Mouse (Mus musculus): ENCODE results near the gene 2010111I01Rik. TPM values are rescaled to one million over a fixed set of nuclear protein-coding genes. Genes with fewer than 3 reads are reported as not detected.
A peak's percentile ranks its signal among the peaks of the same experiment; 100 is the strongest.

The 2010111I01Rik gene
- polyA plus RNA-seq, 1 experiment from 2014 or later, result 129 TPM

DNA sequence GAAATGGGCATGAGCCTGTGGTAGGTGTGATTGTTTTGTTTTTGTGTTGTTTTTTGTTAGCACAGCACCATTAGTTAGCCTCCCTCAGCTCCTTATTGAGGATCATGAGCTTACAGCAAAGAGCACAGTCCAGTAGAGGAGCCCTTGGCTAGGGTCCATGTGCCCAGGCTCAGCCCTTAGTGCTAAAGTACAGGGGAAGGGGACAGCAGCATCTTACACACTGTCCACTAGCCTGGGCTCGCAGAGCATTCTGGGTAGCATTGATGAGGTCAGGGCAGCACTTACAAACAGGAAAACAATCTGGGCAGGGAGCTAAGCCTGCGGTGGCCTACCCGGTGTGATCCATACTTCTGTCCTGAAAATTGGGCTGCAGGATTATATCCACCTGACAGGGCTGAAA lies 270.9 kb downstream of the 2010111I01Rik start:
- no peak overlapping the region for H3K4me3 ChIP-seq
- H3K27ac ChIP-seq, result peak overlapping the region; percentile 78; the same call in 1 of the 2 replicates
- peaks cover 36% of the 10 kb centered on the region for H3K4me1 ChIP-seq
- no peak overlapping the region for H3K9ac ChIP-seq
- H3K4me2 ChIP-seq, result no peak overlapping the region
- WGBS, result 78% methylated on average over 3 of the region's 3 CpGs
- H3K36me3 ChIP-seq, result no peaks in the 10 kb centered on the region
- H3K9me3 ChIP-seq, result no peaks in the 10 kb centered on the region
- ATAC-seq (ENCODE audit: borderline replicate concordance, extremely low read depth, low FRiP score, low TSS enrichment), result no peak
- no peaks in the 10 kb centered on the region for H3K27me3 ChIP-seq

DNA sequence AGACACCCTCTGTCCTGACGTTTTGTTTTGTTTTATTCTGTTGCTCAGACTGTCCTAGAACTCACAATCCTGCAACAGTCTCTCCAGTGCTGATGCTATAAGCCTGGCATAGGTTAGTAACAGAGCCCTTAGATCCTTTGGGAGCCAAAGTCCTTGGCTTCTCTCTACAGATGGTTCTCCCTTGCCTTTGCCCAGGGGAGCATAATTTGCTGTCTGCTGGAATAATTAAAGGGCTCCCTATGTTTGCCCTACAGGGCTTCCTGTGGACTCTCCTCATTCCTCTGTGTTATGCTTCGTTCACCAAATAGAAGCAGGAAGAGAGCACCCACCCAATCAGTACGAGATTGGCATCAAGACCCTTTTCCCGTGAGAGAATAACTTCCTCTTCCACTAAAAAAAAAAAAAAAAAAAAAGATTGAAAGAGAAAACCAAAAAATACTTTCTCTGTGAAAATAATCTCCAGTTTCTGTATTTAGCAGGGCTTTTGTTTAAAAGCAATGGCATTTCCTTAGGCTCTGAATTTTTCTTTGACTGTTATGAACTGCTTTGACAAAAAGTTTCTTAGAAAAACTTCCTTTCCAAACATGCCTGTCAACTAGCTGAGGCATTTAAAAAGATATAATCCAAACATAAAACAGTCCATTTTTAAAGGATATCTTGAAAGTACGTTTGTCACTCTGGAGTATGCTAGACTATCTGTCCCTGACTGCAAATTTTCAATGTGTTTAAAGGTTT lies 271.6 kb downstream of the 2010111I01Rik start:
- H3K36me3 ChIP-seq, result no peaks in the 10 kb centered on the region
- 0 out of 2 replicates have a peak overlapping the region, but pooled peaks have one; percentile 6 for H3K4me2 ChIP-seq
- peaks cover 38% of the 10 kb centered on the region for H3K4me1 ChIP-seq
- no peaks in the 10 kb centered on the region for H3K27me3 ChIP-seq
- H3K27ac ChIP-seq, result peak overlapping the region; percentile 78
- no peak overlapping the region for H3K4me3 ChIP-seq
- 21% methylated on average over 5 of the region's 5 CpGs for WGBS
- no peak overlapping the region for H3K9ac ChIP-seq
- H3K9me3 ChIP-seq, result no peaks in the 10 kb centered on the region
- ATAC-seq (ENCODE audit: borderline replicate concordance, extremely low read depth, low FRiP score, low TSS enrichment), result no peak

DNA sequence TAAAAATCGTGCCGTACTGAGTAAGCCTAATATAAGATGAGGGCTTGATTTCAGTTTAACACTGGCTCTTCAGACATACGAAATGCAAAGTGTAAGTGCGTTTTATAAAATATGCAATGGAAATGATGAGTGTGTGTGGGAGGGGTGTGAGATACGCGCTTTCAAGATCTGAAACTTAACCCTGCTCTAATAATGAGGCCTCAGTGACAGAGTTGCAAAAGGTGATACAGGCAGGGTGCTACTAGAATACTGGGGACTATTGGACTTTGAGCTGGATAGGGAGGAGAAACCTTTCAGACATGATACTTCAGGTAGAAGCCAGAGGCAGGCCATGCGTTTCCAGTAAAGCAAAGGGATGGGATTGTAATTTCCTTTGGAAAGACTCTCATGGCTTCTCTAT lies 273.4 kb downstream of the 2010111I01Rik start:
- no peak overlapping the region for H3K27ac ChIP-seq
- ATAC-seq (ENCODE audit: borderline replicate concordance, extremely low read depth, low FRiP score, low TSS enrichment), result no peak
- WGBS, result 80% methylated on average over 7 of the region's 7 CpGs

DNA sequence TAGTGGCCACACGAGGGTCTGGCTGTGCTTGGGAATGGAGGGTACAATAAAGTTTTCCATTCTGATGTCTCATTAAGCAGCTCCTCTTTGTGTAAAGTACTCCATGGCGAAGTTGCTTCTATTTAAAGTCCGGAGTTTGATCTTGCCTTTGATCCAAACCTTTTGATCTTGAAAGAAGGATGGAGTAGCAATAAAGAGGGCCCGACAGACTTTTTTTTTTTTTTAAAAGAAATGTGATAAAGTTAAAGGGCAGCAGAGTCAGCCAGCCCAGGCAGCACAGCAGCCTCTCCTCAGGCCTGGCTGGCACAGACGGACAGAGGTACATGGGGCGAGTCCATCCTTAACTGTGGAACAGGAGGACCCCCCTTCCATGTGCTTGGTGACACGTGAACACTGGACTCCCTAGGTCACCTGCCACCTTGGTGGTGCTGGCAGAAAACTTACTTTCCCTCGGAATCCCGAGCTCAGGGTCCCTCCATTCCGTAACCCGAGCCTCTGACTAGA lies 274.7 kb downstream of the 2010111I01Rik start:
- no peaks in the 10 kb centered on the region for H3K9me3 ChIP-seq
- H3K27me3 ChIP-seq, result no peaks in the 10 kb centered on the region
- H3K4me3 ChIP-seq, result peak overlapping the region; percentile 63
- peak overlapping the region; percentile 60 for H3K4me2 ChIP-seq
- peak; percentile 63 for ATAC-seq (ENCODE audit: borderline replicate concordance, extremely low read depth, low FRiP score, low TSS enrichment)
- 4% methylated on average over 11 of the region's 11 CpGs for WGBS
- peak overlapping the region; percentile 92 for H3K27ac ChIP-seq
- H3K36me3 ChIP-seq, result no peaks in the 10 kb centered on the region
- H3K9ac ChIP-seq, result peak overlapping the region; percentile 78
- peaks cover 58% of the 10 kb centered on the region for H3K4me1 ChIP-seq

More for the DNA sequence above, 273.4 kb downstream of the 2010111I01Rik start:
- Histone ChIP-seq H3K4me2 (no peak overlapping the region), H3K27me3 (no peaks in the 10 kb centered on the region), H3K4me3 (no peak overlapping the region), H3K9me3 (no peaks in the 10 kb centered on the region), H3K9ac (no peak overlapping the region), H3K36me3 (no peaks in the 10 kb centered on the region), H3K4me1 (peaks cover 48% of the 10 kb centered on the region)

DNA sequence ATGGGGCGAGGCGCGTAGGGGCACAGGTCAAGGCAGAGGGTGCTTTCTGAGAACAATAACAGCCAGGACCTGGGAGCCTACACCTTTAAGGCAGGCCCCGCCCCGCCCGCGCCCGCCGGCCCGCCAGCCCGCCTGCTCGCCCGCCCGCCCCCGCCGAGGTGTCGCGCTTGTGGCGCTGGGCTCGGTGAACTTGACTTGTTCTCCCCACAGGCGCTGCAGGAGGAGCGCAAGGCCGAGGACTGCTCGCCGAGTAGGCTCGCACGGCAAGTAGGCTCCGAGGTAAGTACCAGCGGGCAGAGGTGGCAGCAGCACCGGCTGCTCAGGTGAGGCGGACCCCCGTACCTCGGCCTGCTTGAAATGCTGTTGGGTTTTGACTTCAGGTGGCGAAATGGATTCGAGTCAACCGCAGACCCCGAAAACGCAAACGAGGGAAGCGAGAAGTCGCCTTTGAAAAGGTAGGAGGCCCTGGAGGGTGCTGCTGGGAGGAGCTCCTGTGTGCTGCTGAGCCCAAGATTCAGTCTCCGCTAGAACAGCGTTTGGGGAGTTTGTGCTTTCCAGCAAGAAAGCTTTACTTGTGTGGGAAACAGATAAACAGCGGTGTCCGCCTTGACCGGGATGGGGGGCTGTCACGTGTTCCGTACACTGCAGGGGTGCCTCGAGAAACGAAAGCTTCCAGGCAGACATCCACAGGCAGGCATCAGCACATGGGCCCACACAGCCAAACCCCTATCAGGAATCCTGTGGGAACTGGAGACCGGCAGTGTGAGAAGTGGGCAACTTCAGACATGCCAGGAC lies 275.4 kb downstream of the 2010111I01Rik start:
- WGBS, result under 1% methylated on average over 51 of the region's 51 CpGs
- ATAC-seq (ENCODE audit: borderline replicate concordance, extremely low read depth, low FRiP score, low TSS enrichment), result peak; percentile 80
- Histone ChIP-seq H3K27me3 (no peaks in the 10 kb centered on the region), H3K4me1 (peaks cover 64% of the 10 kb centered on the region), H3K4me2 (peak overlapping the region; percentile 60), H3K36me3 (no peaks in the 10 kb centered on the region), H3K9me3 (no peaks in the 10 kb centered on the region), H3K4me3 (peak overlapping the region; percentile 63), H3K9ac (peak overlapping the region; percentile 78), H3K27ac (peak overlapping the region; percentile 92)

DNA sequence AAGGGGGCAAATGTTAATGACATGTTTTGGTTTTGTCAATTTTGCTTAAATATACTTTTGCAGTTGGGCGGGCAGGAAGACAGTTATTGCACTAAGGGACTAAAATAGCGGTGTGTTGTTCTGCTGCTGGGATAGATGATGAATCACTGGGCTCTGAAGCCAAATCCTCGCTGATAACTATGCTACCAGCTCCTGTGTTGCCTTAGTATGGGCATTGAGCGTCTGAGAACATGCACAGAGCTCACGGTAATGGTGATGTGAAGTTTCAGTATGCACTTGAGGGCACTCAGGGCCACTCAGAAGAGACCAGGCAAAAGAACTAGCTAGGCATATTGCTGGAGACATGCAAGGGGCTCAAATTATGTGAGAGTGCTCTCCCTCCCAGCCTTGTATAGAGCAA lies 276.1 kb downstream of the 2010111I01Rik start:
- Histone ChIP-seq H3K27me3 (no peaks in the 10 kb centered on the region), H3K4me2 (peak overlapping the region; percentile 60), H3K9me3 (no peaks in the 10 kb centered on the region), H3K4me3 (peak overlapping the region; percentile 63), H3K27ac (peak overlapping the region; percentile 92), H3K9ac (peak overlapping the region; percentile 78), H3K4me1 (peaks cover 66% of the 10 kb centered on the region), H3K36me3 (0 out of 2 replicates have a peak, but pooled peaks cover 7% of the 10 kb centered on the region)
- ATAC-seq (ENCODE audit: borderline replicate concordance, extremely low read depth, low FRiP score, low TSS enrichment), result 0 out of 2 replicates have a peak, but pooled peaks have one; percentile 6
- 2% methylated on average over 5 of the region's 5 CpGs for WGBS

DNA sequence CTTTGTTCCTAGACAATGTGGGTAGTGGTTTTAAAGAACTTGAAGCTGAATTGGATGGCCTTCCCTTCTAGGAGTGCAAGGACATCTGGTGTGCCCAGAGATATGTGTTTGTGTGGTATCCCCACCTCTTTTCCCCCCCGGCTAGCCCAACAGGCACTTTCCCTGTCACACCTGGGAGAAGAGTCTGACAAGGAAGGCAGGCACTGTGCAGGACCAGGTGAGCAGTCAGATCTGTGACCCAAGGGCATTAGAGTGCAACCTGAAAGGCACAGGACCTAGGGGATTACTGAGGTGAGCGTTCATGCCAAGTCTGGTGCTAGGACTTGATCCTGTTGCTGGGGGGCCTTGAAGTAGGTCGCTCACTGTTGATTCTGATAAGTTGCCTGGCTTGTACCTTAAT lies 277.0 kb downstream of the 2010111I01Rik start:
- 0 out of 2 replicates have a peak, but pooled peaks cover 7% of the 10 kb centered on the region for H3K36me3 ChIP-seq
- peak overlapping the region; percentile 92 for H3K27ac ChIP-seq
- 40% methylated on average over 3 of the region's 3 CpGs for WGBS
- peak overlapping the region; percentile 78 for H3K9ac ChIP-seq
- peaks cover 69% of the 10 kb centered on the region for H3K4me1 ChIP-seq
- H3K4me3 ChIP-seq, result peak overlapping the region; percentile 63
- no peak for ATAC-seq (ENCODE audit: borderline replicate concordance, extremely low read depth, low FRiP score, low TSS enrichment)
- H3K4me2 ChIP-seq, result peak overlapping the region; percentile 60
- no peaks in the 10 kb centered on the region for H3K9me3 ChIP-seq
- no peaks in the 10 kb centered on the region for H3K27me3 ChIP-seq

DNA sequence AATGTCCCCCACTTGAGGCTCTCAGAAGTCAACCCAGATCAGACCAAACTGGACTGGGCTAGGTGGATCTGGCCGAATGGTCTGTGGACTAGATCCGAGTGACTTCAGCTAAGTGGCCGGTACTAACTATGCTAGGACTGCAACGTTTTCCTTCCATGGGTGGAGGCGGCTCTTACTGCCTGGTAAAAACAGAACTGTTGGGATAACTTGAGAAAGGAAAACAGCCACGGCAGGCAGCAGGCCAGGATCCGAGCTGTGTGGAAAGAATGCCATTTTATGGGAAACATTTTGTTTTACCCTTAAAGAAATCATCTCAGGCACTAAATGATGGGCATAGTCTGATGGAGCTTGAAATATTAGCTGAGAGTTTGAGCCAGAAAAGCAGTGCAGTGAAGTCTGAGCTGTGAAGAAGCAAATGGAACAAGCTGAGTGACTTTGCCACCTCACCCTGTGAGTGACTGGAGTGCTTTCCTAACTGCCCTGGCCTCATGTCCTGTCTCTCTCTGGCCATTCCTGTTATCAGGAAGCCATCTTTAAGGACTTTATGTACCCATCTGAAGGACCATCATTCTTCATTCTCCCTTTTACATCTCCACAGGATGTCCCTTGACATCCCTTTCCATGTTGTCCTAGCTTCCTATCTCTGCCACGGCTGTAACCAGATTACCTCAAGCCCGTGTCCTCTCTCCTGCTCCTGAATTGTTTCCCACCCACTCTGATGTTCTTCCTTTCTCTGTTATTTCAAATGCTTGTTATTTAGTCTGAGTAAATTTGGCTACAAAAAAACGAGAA lies 277.9 kb downstream of the 2010111I01Rik start:
- H3K4me1 ChIP-seq, result peaks cover 78% of the 10 kb centered on the region
- peak overlapping the region; percentile 60 for H3K4me2 ChIP-seq
- peak overlapping the region; percentile 63 for H3K4me3 ChIP-seq
- peak overlapping the region; percentile 78 for H3K9ac ChIP-seq
- ATAC-seq (ENCODE audit: borderline replicate concordance, extremely low read depth, low FRiP score, low TSS enrichment), result no peak
- H3K27me3 ChIP-seq, result no peaks in the 10 kb centered on the region
- no peaks in the 10 kb centered on the region for H3K9me3 ChIP-seq
- 0 out of 2 replicates have a peak, but pooled peaks cover 7% of the 10 kb centered on the region for H3K36me3 ChIP-seq
- peak overlapping the region; percentile 92 for H3K27ac ChIP-seq
- 23% methylated on average over 10 of the region's 10 CpGs for WGBS

DNA sequence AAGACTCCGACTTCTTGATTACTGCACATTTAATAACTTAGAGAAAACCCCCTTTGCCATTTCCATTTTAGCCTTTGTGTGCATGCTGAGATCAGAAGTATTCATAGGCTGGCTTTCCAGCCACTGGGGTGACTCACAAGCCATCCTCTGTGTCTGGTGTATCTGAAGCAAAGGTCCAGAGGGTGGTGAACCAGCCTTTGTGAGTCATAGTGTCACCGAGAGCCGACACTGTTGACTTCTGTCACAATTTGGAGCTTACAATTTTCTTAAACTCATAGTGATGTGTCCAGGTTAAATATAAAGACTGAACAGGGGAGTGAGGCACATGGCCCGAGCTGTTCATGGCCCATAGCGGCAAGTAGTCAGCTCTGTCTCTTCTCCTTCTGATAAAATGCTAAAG lies 278.9 kb downstream of the 2010111I01Rik start:
- H3K4me3 ChIP-seq, result peak overlapping the region; percentile 27
- H3K4me2 ChIP-seq, result peak overlapping the region; percentile 47
- H3K9ac ChIP-seq, result peak overlapping the region; percentile 34; the same call in 1 of the 2 replicates
- no peaks in the 10 kb centered on the region for H3K27me3 ChIP-seq
- no peaks in the 10 kb centered on the region for H3K9me3 ChIP-seq
- H3K36me3 ChIP-seq, result 0 out of 2 replicates have a peak, but pooled peaks cover 7% of the 10 kb centered on the region
- no peak for ATAC-seq (ENCODE audit: borderline replicate concordance, extremely low read depth, low FRiP score, low TSS enrichment)
- 55% methylated on average over 5 of the region's 5 CpGs for WGBS
- peaks cover 82% of the 10 kb centered on the region for H3K4me1 ChIP-seq
- peak overlapping the region; percentile 46; the same call in 1 of the 2 replicates for H3K27ac ChIP-seq

DNA sequence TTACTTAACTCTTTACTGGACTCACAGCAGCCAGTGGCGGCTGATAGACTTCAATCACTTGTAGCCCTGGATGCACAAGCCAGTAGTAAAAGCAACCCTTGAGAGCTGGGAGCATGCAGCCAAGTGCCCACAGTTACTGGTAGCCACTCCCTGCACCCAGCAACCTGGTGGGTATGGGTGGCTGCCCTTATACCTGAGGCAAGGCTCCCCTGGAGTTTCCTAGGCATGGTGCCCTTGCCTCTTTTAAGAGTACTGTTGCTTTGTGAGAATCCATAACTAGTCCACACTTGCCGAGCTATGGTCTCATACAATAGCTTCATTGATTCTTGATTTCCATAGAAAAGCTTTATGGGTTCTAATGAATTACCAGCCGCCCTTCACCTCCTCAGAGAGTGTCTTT lies 279.7 kb downstream of the 2010111I01Rik start:
- Histone ChIP-seq H3K9ac (peak overlapping the region; percentile 25; the same call in 1 of the 2 replicates), H3K4me3 (peak overlapping the region; percentile 27), H3K9me3 (no peaks in the 10 kb centered on the region), H3K36me3 (0 out of 2 replicates have a peak, but pooled peaks cover 7% of the 10 kb centered on the region), H3K4me2 (peak overlapping the region; percentile 47), H3K27ac (peak overlapping the region; percentile 68), H3K4me1 (peaks cover 81% of the 10 kb centered on the region), H3K27me3 (no peaks in the 10 kb centered on the region)
- 60% methylated on average over 3 of the region's 3 CpGs for WGBS
- ATAC-seq (ENCODE audit: borderline replicate concordance, extremely low read depth, low FRiP score, low TSS enrichment), result no peak

DNA sequence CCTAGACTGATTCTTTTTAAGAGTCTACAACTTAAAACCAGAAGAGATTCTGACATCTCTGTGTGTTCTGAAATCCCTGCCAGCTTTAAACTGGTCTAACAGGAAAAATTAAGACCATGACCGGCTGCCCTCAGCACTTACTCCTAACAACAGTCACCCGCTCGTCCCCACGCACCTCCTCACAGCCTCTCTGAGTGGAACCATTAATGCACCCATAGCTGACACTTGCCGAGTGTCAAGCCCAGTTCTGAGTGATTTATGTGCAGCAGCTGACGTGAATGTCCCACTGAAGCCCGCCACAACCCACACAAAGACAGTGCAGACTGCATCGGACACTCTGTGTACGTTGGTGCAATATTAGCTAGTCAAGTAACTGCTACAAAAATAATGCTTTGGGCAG lies 280.5 kb downstream of the 2010111I01Rik start:
- H3K4me1 ChIP-seq, result peaks cover 88% of the 10 kb centered on the region
- ATAC-seq (ENCODE audit: borderline replicate concordance, extremely low read depth, low FRiP score, low TSS enrichment), result peak; percentile 41; the same call in 1 of the 2 replicates
- WGBS, result 18% methylated on average over 9 of the region's 9 CpGs

More for the DNA sequence above, 280.5 kb downstream of the 2010111I01Rik start:
- Histone ChIP-seq H3K27me3 (no peaks in the 10 kb centered on the region), H3K4me3 (peak overlapping the region; percentile 7; the same call in 1 of the 2 replicates), H3K9me3 (no peaks in the 10 kb centered on the region), H3K36me3 (0 out of 2 replicates have a peak, but pooled peaks cover 7% of the 10 kb centered on the region), H3K4me2 (peak overlapping the region; percentile 47), H3K27ac (peak overlapping the region; percentile 75), H3K9ac (peak overlapping the region; percentile 8; the same call in 1 of the 2 replicates)
